Mouse (Mus musculus) bone marrow, adult 2 months (tissue): Measurements from ENCODE around the gene Lad1.

Experiments
- CTCF ChIP-seq: fragments of 200-500 bp; IDR thresholded peaks from 2 replicates; pipeline ENCODE4 v1.5.1; 2011; ENCODE audit warnings: low read length, control low read depth; ENCODE audit not compliant: control insufficient read depth, insufficient read depth
- POLR2A ChIP-seq: fragments of 200-500 bp; IDR thresholded peaks from 2 replicates; pipeline ENCODE4 v1.6.1; 2011; ENCODE audit warnings: low read depth, mild to moderate bottlenecking, control low read depth, low read length, borderline replicate concordance; ENCODE audit not compliant: control insufficient read depth

DNA sequence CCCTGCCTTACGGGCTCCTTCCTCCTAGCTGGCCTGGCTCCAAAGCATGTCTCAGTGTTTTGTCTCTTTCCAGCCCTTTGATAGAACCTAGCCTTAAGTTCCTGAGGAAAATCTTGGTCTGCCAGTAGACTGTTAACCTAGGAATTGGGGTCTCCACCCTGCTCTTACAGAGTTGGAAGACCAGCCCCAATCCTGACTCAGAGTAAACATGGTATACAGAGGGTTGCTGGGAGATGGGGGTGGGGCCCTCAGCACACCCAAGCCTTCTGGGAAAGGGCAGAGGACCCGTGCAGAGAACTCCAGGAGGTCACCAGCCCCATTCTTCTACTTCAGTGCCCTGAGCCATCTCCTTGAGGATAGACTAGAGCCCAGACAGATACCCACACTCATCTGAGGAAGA lies 5.8 kb upstream of the Lad1 start:
- no peak for TF ChIP-seq CTCF
- no peak for TF ChIP-seq POLR2A
